Mouse (Mus musculus) bone marrow, adult 2 months (tissue): Measurements from ENCODE around the gene Mtnr1b. TPM values are rescaled to one million over a fixed set of nuclear protein-coding genes. Genes with fewer than 3 reads are reported as not detected.

Source experiments
- H3K27ac ChIP-seq: fragments of 200-500 bp; 2 replicates; pipeline ENCODE4 v1.5.1; 2012; ENCODE audit warnings: low read depth, mild to moderate bottlenecking, control low read depth, inconsistent platforms, low read length; ENCODE audit not compliant: control insufficient read depth, poor library complexity, insufficient read depth
- H3K4me1 ChIP-seq: fragments of 200-500 bp; 2 replicates; pipeline ENCODE4 v1.6.1; 2011; ENCODE audit warnings: low read length; ENCODE audit not compliant: control insufficient read depth, insufficient read depth
- H3K4me3 ChIP-seq: fragments of 200-500 bp; replicated peaks from 2 replicates; pipeline ENCODE3; 2011; ENCODE audit warnings: mild to moderate bottlenecking, low read depth, low read length, control low read depth; ENCODE audit not compliant: control insufficient read depth
- CTCF ChIP-seq: fragments of 200-500 bp; IDR thresholded peaks from 2 replicates; pipeline ENCODE4 v1.5.1; 2011; ENCODE audit warnings: low read length, control low read depth; ENCODE audit not compliant: control insufficient read depth, insufficient read depth
- POLR2A ChIP-seq: fragments of 200-500 bp; IDR thresholded peaks from 2 replicates; pipeline ENCODE4 v1.6.1; 2011; ENCODE audit warnings: low read depth, mild to moderate bottlenecking, control low read depth, low read length, borderline replicate concordance; ENCODE audit not compliant: control insufficient read depth
- WGBS: fragments of 180-500 bp; shearing (Covaris S2); methylation state at CpG from one replicate; pipeline ENCODE4 v1.1.7; 2018; 5-methylcytosine and 5-hydroxymethylcytosine counted together
- polyA plus RNA-seq: library from polyadenylated mRNA; stranded (reverse); fragments of >200 nt; gene quantifications from 2 replicates; pipeline ENCODE4 v1.2.4, GENCODE M21; 2011; ENCODE audit warnings: low replicate concordance; ENCODE audit not compliant: missing spikeins, insufficient read depth, insufficient read length

The Mtnr1b gene
- polyA plus RNA-seq, 1 experiment = not detected

DNA sequence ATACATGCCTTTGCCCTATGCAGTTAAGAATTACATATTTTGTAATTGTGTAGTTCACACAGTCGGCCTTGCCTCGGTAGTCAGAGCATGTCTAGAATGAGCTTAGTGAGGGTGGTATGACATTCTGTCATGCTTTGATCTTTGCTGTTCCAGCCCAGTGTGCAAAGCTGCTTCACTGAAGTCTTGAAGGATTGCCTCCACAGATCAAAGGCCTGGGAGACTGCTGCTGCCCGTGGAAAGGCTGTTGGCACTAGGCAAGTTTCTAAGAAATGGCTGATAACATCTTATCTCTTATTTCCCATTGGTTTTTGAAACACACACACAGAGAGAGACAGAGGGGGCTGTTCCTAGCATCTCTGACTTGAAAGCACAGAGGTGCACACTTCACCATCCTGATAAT lies 88.2 kb downstream of the Mtnr1b start:
- H3K27ac ChIP-seq = no peak overlapping the region
- H3K4me1 ChIP-seq = no peaks in the 10 kb centered on the region
- 58% methylated on average over 3 of the region's 3 CpGs for WGBS
- TF ChIP-seq CTCF (no peak), POLR2A (no peak)
- no peak overlapping the region for H3K4me3 ChIP-seq

DNA sequence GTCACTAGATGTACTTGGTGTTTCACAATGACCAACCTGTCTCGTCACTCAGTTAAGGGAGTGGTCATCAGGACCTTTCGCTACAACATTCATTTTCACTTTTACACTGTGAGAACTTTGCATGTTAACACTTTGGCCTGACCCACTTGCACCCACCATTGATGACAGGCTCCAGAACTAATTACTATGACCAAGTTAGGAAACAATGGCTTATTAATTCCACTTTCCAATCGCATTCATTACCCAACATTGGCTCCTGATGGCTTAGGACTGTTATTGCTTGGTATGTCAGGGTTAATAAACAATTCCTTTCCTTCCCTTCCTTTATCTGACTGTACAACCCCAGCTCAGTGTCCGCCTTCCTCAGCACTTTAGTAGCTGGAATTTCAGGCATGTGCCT lies 92.4 kb downstream of the Mtnr1b start:
- Histone ChIP-seq H3K27ac (no peak overlapping the region), H3K4me3 (no peak overlapping the region), H3K4me1 (no peaks in the 10 kb centered on the region)
- 71% methylated on average over 4 of the region's 4 CpGs for WGBS
- TF ChIP-seq POLR2A (no peak), CTCF (no peak)

DNA sequence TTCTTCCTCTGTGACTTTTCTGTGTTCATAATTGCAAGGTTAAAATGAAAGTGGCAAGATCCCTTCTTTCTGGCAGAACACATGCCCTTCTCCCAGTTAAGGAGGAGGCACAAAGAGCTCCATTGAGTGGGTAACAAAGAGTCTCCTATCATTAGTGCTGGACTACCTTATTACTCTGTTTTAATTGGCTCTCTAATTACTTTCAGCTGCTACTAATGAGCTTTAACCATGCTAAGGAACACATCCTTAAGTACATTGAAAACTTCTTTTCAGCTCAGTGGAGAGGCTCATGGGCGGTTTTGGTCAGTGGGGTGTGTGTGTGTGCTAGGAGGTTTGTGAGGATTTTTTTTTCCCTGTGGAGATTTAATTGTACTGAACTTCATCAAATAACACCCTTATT lies 99.4 kb downstream of the Mtnr1b start:
- WGBS = 58% methylated on average over 1 of the region's 1 CpGs
- Histone ChIP-seq H3K4me1 (no peaks in the 10 kb centered on the region), H3K27ac (no peak overlapping the region), H3K4me3 (no peak overlapping the region)
- TF ChIP-seq POLR2A (no peak), CTCF (no peak)

Other genes with a start within 250 kb of the Mtnr1b start
- not detected in 2 replicates for gene Deup1, start 246.6 kb downstream of the Mtnr1b start, polyA plus RNA-seq
- gene Slc36a4, start 164.8 kb downstream of the Mtnr1b start, polyA plus RNA-seq = 1.1 and 1.3 TPM in 2 replicates